Mouse (Mus musculus): Measurements from ENCODE around the gene Ivns1abp.

- TF ChIP-seq CTCF (IDR thresholded peaks at IDR 0.05; ENCODE audit: insufficient read depth, low read depth, low read length) (no peak), POLR2A (IDR thresholded peaks at IDR 0.05; ENCODE audit: insufficient read depth, low read depth, low read length) (no peak)
These were observed 47.3 kb upstream of the Ivns1abp start for GRCm38 (mm10) chr1:151297025-151297424.
